Mouse (Mus musculus): ENCODE results near the gene Pdzrn3. TPM values are rescaled to one million over a fixed set of nuclear protein-coding genes. Genes with fewer than 3 reads are reported as not detected.

Gene Pdzrn3
- total RNA-seq, 2 experiments from 2014 or later, result 45.4 to 48.8 TPM

GRCm38 (mm10) chr6:101329499-101329898, 48.2 kb downstream of the Pdzrn3 start:
- no peak for DNase-seq (ENCODE audit: low spot score in 2 of 2)

GRCm38 (mm10) chr6:101328514-101328913, 49.2 kb downstream of the Pdzrn3 start:
- no peak for DNase-seq (ENCODE audit: low spot score in 2 of 2)

GRCm38 (mm10) chr6:101327741-101328140, 50.0 kb downstream of the Pdzrn3 start:
- no peak for DNase-seq (ENCODE audit: low spot score in 2 of 2)

- no peak for DNase-seq (ENCODE audit: low spot score in 2 of 2)
These were observed 50.5 kb downstream of the Pdzrn3 start for GRCm38 (mm10) chr6:101327196-101327595.

- DNase-seq (ENCODE audit: low spot score in 2 of 2), result no peak
These were observed 51.7 kb downstream of the Pdzrn3 start for GRCm38 (mm10) chr6:101325842-101326639.

- no peak for DNase-seq (ENCODE audit: low spot score in 2 of 2)
These were observed 55.1 kb downstream of the Pdzrn3 start for GRCm38 (mm10) chr6:101322580-101322979.

GRCm38 (mm10) chr6:101320386-101320785, 57.3 kb downstream of the Pdzrn3 start:
- no peak for DNase-seq (ENCODE audit: low spot score in 2 of 2)

GRCm38 (mm10) chr6:101319374-101319967, 58.2 kb downstream of the Pdzrn3 start:
- no peak for DNase-seq (ENCODE audit: low spot score in 2 of 2)

- DNase-seq (ENCODE audit: low spot score in 2 of 2), result no peak
These were observed 59.2 kb downstream of the Pdzrn3 start for GRCm38 (mm10) chr6:101318530-101318929.

- DNase-seq (ENCODE audit: low spot score in 2 of 2), result no peak
These were observed 66.3 kb downstream of the Pdzrn3 start for GRCm38 (mm10) chr6:101311446-101311845.

GRCm38 (mm10) chr6:101310491-101310890, 67.2 kb downstream of the Pdzrn3 start:
- DNase-seq (ENCODE audit: low spot score in 2 of 2), result no peak

GRCm38 (mm10) chr6:101307964-101308531, 69.6 kb downstream of the Pdzrn3 start:
- no peak for DNase-seq (ENCODE audit: low spot score in 2 of 2)

- DNase-seq (ENCODE audit: low spot score in 2 of 2), result no peak
These were observed 70.9 kb downstream of the Pdzrn3 start for GRCm38 (mm10) chr6:101306834-101307233.

GRCm38 (mm10) chr6:101305543-101305942, 72.2 kb downstream of the Pdzrn3 start:
- DNase-seq (ENCODE audit: low spot score in 2 of 2), result no peak

- DNase-seq (ENCODE audit: low spot score in 2 of 2), result no peak
These were observed 73.5 kb downstream of the Pdzrn3 start for GRCm38 (mm10) chr6:101303959-101304738.

GRCm38 (mm10) chr6:101303501-101303900, 74.2 kb downstream of the Pdzrn3 start:
- no peak for DNase-seq (ENCODE audit: low spot score in 2 of 2)

GRCm38 (mm10) chr6:101301154-101301553, 76.5 kb downstream of the Pdzrn3 start:
- DNase-seq (ENCODE audit: low spot score in 2 of 2), result no peak

GRCm38 (mm10) chr6:101299434-101299833, 78.3 kb downstream of the Pdzrn3 start:
- DNase-seq (ENCODE audit: low spot score in 2 of 2), result no peak

GRCm38 (mm10) chr6:101297563-101298520, 79.9 kb downstream of the Pdzrn3 start:
- no peak for DNase-seq (ENCODE audit: low spot score in 2 of 2)

- no peak for DNase-seq (ENCODE audit: low spot score in 2 of 2)
These were observed 80.7 kb downstream of the Pdzrn3 start for GRCm38 (mm10) chr6:101296997-101297396.
